Mouse (Mus musculus): Measurements from ENCODE around the gene Clasp2. TPM values are rescaled to one million over a fixed set of nuclear protein-coding genes. Genes with fewer than 3 reads are reported as not detected.

Clasp2 gene
- polyA plus RNA-seq, 1 experiment from 2014 or later: 57.9 TPM

- H3K9me3 ChIP-seq (ENCODE audit: control insufficient read depth, low read length): no peaks in the 10 kb centered on the region
- DNase-seq (ENCODE audit: low spot score): no peak
- H3K36me3 ChIP-seq (ENCODE audit: control insufficient read depth, insufficient read depth, low read length): no peaks in the 10 kb centered on the region
- H3K27ac ChIP-seq (ENCODE audit: low read depth, low read length): 0 out of 2 replicates have a peak overlapping the region, but pooled peaks have one; percentile 42
- no peaks in the 10 kb centered on the region for H3K27me3 ChIP-seq (ENCODE audit: control insufficient read depth, insufficient read depth, low read length)
- H3K4me3 ChIP-seq (ENCODE audit: low read depth, low read length): peak overlapping the region; percentile 95
- peak overlapping the region; percentile 48 for H3K4me2 ChIP-seq (replicated peaks; ENCODE audit: low read depth, low read length)
- ATAC-seq (ENCODE audit: low FRiP score): peak; percentile 87
- no peaks in the 10 kb centered on the region for H3K4me1 ChIP-seq (replicated peaks; ENCODE audit: control insufficient read depth, insufficient read depth, low read length)
- WGBS: 1% methylated on average over 46 of the region's 64 CpGs
- peak overlapping the region; percentile 86 for H3K9ac ChIP-seq (ENCODE audit: low read depth, low read length)
Measured at GRCm38 (mm10) chr9:113741637-113742137, 414 bp downstream of the Clasp2 start.

- H3K27me3 ChIP-seq (ENCODE audit: control insufficient read depth, insufficient read depth, low read length): no peaks in the 10 kb centered on the region
- H3K4me1 ChIP-seq (replicated peaks; ENCODE audit: control insufficient read depth, insufficient read depth, low read length): no peaks in the 10 kb centered on the region
- 8% methylated on average over 17 of the region's 17 CpGs for WGBS
- H3K4me2 ChIP-seq (replicated peaks; ENCODE audit: low read depth, low read length): peak overlapping the region; percentile 48
- H3K9ac ChIP-seq (ENCODE audit: low read depth, low read length): peak overlapping the region; percentile 86; the same call in 1 of the 2 replicates
- no peaks in the 10 kb centered on the region for H3K36me3 ChIP-seq (ENCODE audit: control insufficient read depth, insufficient read depth, low read length)
- no peak overlapping the region for H3K27ac ChIP-seq (ENCODE audit: low read depth, low read length)
- H3K9me3 ChIP-seq (ENCODE audit: control insufficient read depth, low read length): no peaks in the 10 kb centered on the region
- DNase-seq (ENCODE audit: low spot score): peak; percentile 45
- peak overlapping the region; percentile 95 for H3K4me3 ChIP-seq (ENCODE audit: low read depth, low read length)
- ATAC-seq (ENCODE audit: low FRiP score): no peak
Measured at GRCm38 (mm10) chr9:113742361-113742794, 1.1 kb downstream of the Clasp2 start.

GRCm38 (mm10) chr9:113743291-113743690, 2.0 kb downstream of the Clasp2 start:
- Histone ChIP-seq H3K27me3 (ENCODE audit: control insufficient read depth, insufficient read depth, low read length) (no peaks in the 10 kb centered on the region), H3K9me3 (ENCODE audit: control insufficient read depth, low read length) (no peaks in the 10 kb centered on the region), H3K9ac (ENCODE audit: low read depth, low read length) (no peak overlapping the region), H3K36me3 (ENCODE audit: control insufficient read depth, insufficient read depth, low read length) (no peaks in the 10 kb centered on the region), H3K4me2 (replicated peaks; ENCODE audit: low read depth, low read length) (no peak overlapping the region), H3K4me1 (replicated peaks; ENCODE audit: control insufficient read depth, insufficient read depth, low read length) (no peaks in the 10 kb centered on the region), H3K27ac (ENCODE audit: low read depth, low read length) (no peak overlapping the region), H3K4me3 (ENCODE audit: low read depth, low read length) (no peak overlapping the region)
- ATAC-seq (ENCODE audit: low FRiP score) (no peak), DNase-seq (ENCODE audit: low spot score) (no peak)
- 65% methylated on average over 3 of the region's 3 CpGs for WGBS

GRCm38 (mm10) chr9:113749356-113749755, 8.1 kb downstream of the Clasp2 start:
- Histone ChIP-seq H3K27ac (ENCODE audit: low read depth, low read length) (no peak overlapping the region), H3K4me3 (ENCODE audit: low read depth, low read length) (no peak overlapping the region), H3K36me3 (ENCODE audit: control insufficient read depth, insufficient read depth, low read length) (no peaks in the 10 kb centered on the region), H3K4me2 (replicated peaks; ENCODE audit: low read depth, low read length) (no peak overlapping the region), H3K9me3 (ENCODE audit: control insufficient read depth, low read length) (no peaks in the 10 kb centered on the region), H3K9ac (ENCODE audit: low read depth, low read length) (no peak overlapping the region), H3K27me3 (ENCODE audit: control insufficient read depth, insufficient read depth, low read length) (no peaks in the 10 kb centered on the region), H3K4me1 (replicated peaks; ENCODE audit: control insufficient read depth, insufficient read depth, low read length) (no peaks in the 10 kb centered on the region)
- DNase-seq (ENCODE audit: low spot score) (no peak), ATAC-seq (ENCODE audit: low FRiP score) (no peak)
- 92% methylated on average over 7 of the region's 7 CpGs for WGBS

- Histone ChIP-seq H3K4me2 (replicated peaks; ENCODE audit: low read depth, low read length) (no peak overlapping the region), H3K27me3 (ENCODE audit: control insufficient read depth, insufficient read depth, low read length) (no peaks in the 10 kb centered on the region), H3K36me3 (ENCODE audit: control insufficient read depth, insufficient read depth, low read length) (no peaks in the 10 kb centered on the region), H3K4me3 (ENCODE audit: low read depth, low read length) (no peak overlapping the region), H3K4me1 (replicated peaks; ENCODE audit: control insufficient read depth, insufficient read depth, low read length) (no peaks in the 10 kb centered on the region), H3K27ac (ENCODE audit: low read depth, low read length) (no peak overlapping the region), H3K9me3 (ENCODE audit: control insufficient read depth, low read length) (no peaks in the 10 kb centered on the region), H3K9ac (ENCODE audit: low read depth, low read length) (no peak overlapping the region)
- ATAC-seq (ENCODE audit: low FRiP score): no peak
- 92% methylated on average over 15 of the region's 15 CpGs for WGBS
- DNase-seq (ENCODE audit: low spot score): no peak
Measured at GRCm38 (mm10) chr9:113755888-113756719, 14.8 kb downstream of the Clasp2 start.

- Histone ChIP-seq H3K27ac (ENCODE audit: low read depth, low read length) (no peak overlapping the region), H3K4me2 (replicated peaks; ENCODE audit: low read depth, low read length) (no peak overlapping the region)
- ATAC-seq (ENCODE audit: low FRiP score): no peak
Measured at GRCm38 (mm10) chr9:113758472-113758871, 17.2 kb downstream of the Clasp2 start.

GRCm38 (mm10) chr9:113759684-113760083, 18.4 kb downstream of the Clasp2 start:
- no peak overlapping the region for H3K4me3 ChIP-seq (ENCODE audit: low read depth, low read length)
- DNase-seq (ENCODE audit: low spot score) (no peak), ATAC-seq (ENCODE audit: low FRiP score) (no peak)
- H3K27ac ChIP-seq (ENCODE audit: low read depth, low read length): no peak overlapping the region
- no peaks in the 10 kb centered on the region for H3K4me1 ChIP-seq (replicated peaks; ENCODE audit: control insufficient read depth, insufficient read depth, low read length)
- H3K9me3 ChIP-seq (ENCODE audit: control insufficient read depth, low read length): no peaks in the 10 kb centered on the region
- H3K4me2 ChIP-seq (replicated peaks; ENCODE audit: low read depth, low read length): no peak overlapping the region
- no peaks in the 10 kb centered on the region for H3K27me3 ChIP-seq (ENCODE audit: control insufficient read depth, insufficient read depth, low read length)
- H3K9ac ChIP-seq (ENCODE audit: low read depth, low read length): no peak overlapping the region
- H3K36me3 ChIP-seq (ENCODE audit: control insufficient read depth, insufficient read depth, low read length): no peaks in the 10 kb centered on the region
- WGBS: 96% methylated on average over 1 of the region's 1 CpGs

More at GRCm38 (mm10) chr9:113758472-113758871, 17.2 kb downstream of the Clasp2 start:
- no peak overlapping the region for H3K4me3 ChIP-seq (ENCODE audit: low read depth, low read length)
- no peaks in the 10 kb centered on the region for H3K4me1 ChIP-seq (replicated peaks; ENCODE audit: control insufficient read depth, insufficient read depth, low read length)
- H3K9me3 ChIP-seq (ENCODE audit: control insufficient read depth, low read length): no peaks in the 10 kb centered on the region
- WGBS: over 99% methylated on average over 10 of the region's 10 CpGs
- H3K27me3 ChIP-seq (ENCODE audit: control insufficient read depth, insufficient read depth, low read length): no peaks in the 10 kb centered on the region
- H3K36me3 ChIP-seq (ENCODE audit: control insufficient read depth, insufficient read depth, low read length): no peaks in the 10 kb centered on the region
- no peak for DNase-seq (ENCODE audit: low spot score)
- H3K9ac ChIP-seq (ENCODE audit: low read depth, low read length): no peak overlapping the region

- no peak overlapping the region for H3K4me3 ChIP-seq (ENCODE audit: low read depth, low read length)
- no peaks in the 10 kb centered on the region for H3K27me3 ChIP-seq (ENCODE audit: control insufficient read depth, insufficient read depth, low read length)
- DNase-seq (ENCODE audit: low spot score) (no peak), ATAC-seq (ENCODE audit: low FRiP score) (no peak)
- no peaks in the 10 kb centered on the region for H3K4me1 ChIP-seq (replicated peaks; ENCODE audit: control insufficient read depth, insufficient read depth, low read length)
- H3K4me2 ChIP-seq (replicated peaks; ENCODE audit: low read depth, low read length): no peak overlapping the region
- no peaks in the 10 kb centered on the region for H3K9me3 ChIP-seq (ENCODE audit: control insufficient read depth, low read length)
- H3K36me3 ChIP-seq (ENCODE audit: control insufficient read depth, insufficient read depth, low read length): no peaks in the 10 kb centered on the region
- 95% methylated on average over 6 of the region's 6 CpGs for WGBS
- H3K9ac ChIP-seq (ENCODE audit: low read depth, low read length): no peak overlapping the region
- H3K27ac ChIP-seq (ENCODE audit: low read depth, low read length): no peak overlapping the region
Measured at GRCm38 (mm10) chr9:113762389-113762788, 21.1 kb downstream of the Clasp2 start.

GRCm38 (mm10) chr9:113763123-113763522, 21.9 kb downstream of the Clasp2 start:
- Histone ChIP-seq H3K9me3 (ENCODE audit: control insufficient read depth, low read length) (no peaks in the 10 kb centered on the region), H3K27ac (ENCODE audit: low read depth, low read length) (no peak overlapping the region), H3K36me3 (ENCODE audit: control insufficient read depth, insufficient read depth, low read length) (no peaks in the 10 kb centered on the region), H3K27me3 (ENCODE audit: control insufficient read depth, insufficient read depth, low read length) (no peaks in the 10 kb centered on the region), H3K4me3 (ENCODE audit: low read depth, low read length) (no peak overlapping the region), H3K4me1 (replicated peaks; ENCODE audit: control insufficient read depth, insufficient read depth, low read length) (no peaks in the 10 kb centered on the region), H3K4me2 (replicated peaks; ENCODE audit: low read depth, low read length) (no peak overlapping the region), H3K9ac (ENCODE audit: low read depth, low read length) (no peak overlapping the region)
- ATAC-seq (ENCODE audit: low FRiP score): no peak
- WGBS: 100% methylated on average over 4 of the region's 4 CpGs
- no peak for DNase-seq (ENCODE audit: low spot score)

All from hindbrain, embryonic 11.5 days (tissue).